Mouse (Mus musculus) left cerebral cortex, adult 8-10 months (tissue): Measurements from ENCODE around the gene Padi2. TPM values are rescaled to one million over a fixed set of nuclear protein-coding genes. Genes with fewer than 3 reads are reported as not detected.

Source experiments
- DNase-seq, 2 experiments: peaks; one replicate each; pipeline ENCODE4 v3.0.0; 2022; ENCODE audit warnings: low spot score in 2 of 2
- total RNA-seq, 4 experiments: library from RNA; stranded (reverse); gene quantifications; 2 replicates each; pipeline ENCODE4 v1.2.4; 2022

Gene Padi2
- total RNA-seq, 4 experiments from 2014 or later: 18.8 to 23.9 (median 23.5) TPM

DNA sequence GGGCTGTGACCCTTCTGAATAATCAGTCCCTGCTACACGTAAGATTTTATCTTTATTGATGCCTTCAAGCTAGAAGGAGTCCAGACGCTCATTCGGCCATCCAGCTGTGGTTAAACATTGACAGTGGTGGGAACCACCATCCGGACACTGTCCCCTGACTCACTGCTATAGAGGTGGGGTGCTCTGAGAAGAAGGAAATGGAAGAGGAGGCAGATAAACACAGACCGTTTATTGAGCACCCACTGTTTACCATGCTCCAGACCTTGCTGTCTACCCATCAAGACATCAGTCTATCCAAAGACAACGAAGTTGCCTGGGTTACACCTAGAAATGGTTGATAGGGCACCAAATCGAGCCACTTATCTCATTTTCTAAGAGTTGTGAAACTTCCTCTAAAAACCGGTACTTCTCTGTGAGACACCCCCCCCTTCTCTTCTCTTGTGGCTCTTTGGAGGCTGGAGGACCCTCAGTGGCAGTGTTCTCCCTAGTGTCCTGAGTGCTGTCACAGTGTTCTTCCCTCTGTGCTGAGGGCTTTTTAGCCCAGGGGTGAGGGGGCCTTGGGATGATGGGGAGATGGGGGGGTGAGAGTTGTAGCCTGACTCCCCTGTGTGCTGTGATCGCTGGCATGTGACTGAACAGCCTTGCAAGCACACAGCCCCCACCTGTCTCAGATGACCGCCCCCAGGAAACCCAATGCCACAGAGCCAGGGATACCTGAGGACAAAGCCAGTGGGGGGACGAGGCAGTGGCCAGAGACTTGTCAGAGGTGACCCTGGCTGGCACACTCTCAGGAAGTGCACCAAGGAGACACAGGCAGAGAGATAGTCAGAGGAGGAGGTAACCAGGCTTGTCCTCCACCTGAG is 14.1 kb downstream of the Padi2 start:
- no peak for DNase-seq

DNA sequence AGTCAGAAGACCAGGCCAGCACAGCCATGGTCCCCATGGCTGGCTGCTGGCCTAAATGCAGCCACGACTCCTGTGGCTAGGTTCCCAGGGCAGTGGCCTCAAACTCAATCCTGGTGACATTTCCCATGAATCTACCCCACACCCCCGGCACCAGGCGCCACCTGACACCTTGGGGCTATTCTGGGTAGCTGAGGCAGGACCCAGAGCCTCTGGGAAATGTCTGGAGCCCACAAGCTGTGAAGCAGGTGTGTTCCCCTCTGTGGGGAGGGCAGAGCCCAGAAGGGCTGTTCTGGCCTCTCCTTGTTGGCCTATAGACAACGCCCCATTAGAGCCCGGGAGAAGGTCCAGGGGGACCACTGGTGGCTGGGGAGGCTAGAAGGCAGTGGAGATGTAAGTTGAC is 16.4 kb downstream of the Padi2 start:
- DNase-seq: no peak

DNA sequence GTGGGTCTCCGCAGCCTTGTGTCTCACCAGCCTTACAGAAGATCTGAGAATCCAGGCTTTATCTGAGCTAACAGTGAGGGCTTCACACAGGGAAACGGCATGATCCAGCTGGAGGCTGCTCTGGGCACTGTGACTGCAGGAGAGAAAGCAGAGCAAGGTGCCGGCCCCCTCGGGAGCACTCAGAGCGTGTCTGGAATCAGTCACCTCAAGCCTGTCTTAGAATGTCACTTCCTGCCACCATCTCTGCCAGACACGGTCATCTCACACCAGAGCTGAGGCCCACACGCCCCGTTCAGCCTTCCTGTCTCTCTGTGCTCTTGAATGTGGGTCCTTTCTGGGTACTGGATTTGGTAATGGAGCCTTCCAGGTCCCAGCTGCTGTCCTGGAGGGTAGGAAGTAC is 19.5 kb downstream of the Padi2 start:
- no peak for DNase-seq

DNA sequence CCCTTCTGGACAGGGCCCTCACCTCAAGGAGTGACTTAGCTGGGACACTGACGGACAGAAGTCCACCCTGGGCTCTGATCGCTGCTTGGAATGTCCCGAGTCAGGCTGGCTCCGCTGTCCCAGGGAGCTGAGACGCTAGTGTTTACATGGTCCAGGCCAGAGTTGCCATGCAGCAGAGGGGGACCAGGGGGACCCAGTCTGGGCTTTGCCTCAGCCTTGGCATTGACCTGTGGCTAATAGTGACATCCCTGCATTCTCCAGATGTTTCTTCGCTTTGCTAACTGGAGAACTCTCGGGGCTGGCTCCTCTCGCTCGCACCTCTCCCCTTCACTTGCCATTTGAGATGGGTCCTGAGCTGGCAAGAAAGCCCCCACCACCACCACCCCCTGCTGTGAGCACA is 22.2 kb downstream of the Padi2 start:
- no peak for DNase-seq

DNA sequence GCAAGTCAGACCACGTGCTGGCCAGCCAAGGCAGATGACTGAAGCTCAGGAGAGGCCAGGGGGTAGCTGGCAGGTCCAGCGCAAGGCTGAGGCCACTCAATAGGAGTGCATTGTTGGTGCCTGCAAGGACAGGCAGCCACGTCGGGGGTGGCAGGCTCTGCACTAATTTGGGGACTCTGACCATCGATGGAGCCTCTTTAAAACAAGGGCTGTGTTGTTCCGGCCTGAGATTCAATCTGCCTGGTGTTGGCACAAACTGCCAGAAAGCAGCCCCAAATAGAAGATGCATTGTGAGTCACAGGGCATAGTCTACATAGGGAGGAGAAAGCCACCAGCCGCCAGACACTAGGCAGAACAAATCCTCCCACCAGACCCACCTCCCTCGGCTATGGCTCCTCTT is 23.6 kb downstream of the Padi2 start:
- peak; percentile 32 to 86 for DNase-seq

DNA sequence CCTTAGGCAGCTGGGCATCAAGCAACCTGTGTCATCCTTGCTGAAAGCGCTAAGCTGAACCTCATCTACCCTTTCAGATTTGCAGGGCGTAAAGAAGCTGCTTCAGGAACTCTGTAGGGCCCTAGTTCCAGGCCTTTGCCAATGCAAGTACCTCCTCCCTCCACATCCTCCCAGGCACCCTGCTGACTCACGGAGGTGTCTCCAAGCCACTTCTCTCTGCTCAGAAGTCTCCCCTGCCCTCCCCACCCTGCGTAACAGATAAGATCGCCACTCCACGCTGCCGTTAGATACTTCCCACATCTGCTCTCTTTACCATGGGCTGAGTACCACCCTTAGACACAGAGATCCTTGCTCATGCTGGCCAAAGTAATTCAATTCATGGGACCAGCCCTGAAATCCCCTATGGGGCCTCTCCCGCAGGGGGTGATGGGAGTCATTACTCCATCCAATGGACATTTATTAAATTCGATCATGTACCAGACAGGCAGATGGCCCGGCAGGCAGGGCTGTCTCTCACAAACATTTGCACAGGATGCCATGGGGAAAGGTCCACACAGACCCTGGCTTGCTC is 24.8 kb downstream of the Padi2 start:
- DNase-seq: no peak

DNA sequence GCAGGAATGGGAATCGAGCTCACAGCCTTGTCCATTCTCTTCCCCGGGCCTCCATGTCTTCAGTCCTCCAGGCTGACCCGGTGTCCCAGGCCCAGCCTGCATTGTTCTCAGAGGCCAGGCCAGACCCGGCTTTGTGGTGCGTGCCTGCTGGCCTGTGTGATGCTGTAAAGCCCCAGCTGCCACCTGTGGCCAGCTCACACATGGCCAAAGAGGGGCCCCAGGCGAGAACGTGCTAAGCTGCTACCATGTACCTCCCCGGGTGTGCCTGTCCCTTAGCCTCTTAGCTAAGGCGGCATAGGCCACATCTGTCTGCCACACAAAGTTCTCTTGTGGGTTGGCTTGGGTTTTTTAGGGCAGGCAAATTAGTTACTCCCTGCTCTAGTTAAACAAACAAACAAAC is 29.5 kb downstream of the Padi2 start:
- no peak for DNase-seq

DNA sequence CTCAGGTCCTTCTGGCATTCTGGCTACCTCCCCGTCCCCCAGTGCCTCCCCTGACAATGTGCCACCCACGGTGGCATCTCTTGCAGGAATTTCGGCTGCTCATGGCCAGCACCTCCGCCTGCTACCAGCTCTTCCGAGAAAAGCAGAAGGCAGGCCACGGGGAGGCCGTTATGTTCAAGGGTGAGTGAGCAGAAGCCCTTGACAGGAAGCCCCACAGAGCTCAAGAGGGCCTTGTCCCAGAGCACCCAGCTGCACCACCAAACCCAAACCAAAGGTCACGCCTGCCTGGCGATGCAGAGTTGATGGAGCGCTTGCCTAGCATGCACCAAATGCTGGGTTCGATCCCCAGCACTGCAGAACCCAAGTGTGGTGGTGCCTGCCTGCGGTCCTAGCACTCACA is 38.2 kb downstream of the Padi2 start:
- DNase-seq: no peak

DNA sequence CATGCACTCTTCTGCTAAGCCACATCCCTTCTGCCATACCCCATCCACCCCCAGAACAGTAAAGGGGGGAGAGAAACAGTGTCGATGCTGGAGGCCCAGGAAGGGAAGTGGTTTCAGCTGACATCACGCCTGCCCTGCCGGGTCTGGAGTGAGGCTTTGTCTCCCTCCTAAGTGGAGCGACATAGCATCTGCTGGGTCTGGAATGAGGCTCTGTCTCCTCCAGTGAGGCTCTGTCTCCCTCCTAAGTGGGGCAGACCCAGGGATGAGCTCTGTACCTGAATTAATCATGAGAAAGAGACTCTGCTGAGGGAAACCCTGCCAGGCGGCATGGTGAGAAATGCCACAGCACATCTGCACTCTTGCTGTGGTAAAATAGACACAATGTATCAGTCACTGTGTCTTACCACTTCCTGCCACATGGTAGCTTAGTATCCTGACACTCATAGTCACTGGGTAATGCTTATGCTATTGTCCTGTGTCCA is 38.9 kb downstream of the Padi2 start:
- DNase-seq: no peak

DNA sequence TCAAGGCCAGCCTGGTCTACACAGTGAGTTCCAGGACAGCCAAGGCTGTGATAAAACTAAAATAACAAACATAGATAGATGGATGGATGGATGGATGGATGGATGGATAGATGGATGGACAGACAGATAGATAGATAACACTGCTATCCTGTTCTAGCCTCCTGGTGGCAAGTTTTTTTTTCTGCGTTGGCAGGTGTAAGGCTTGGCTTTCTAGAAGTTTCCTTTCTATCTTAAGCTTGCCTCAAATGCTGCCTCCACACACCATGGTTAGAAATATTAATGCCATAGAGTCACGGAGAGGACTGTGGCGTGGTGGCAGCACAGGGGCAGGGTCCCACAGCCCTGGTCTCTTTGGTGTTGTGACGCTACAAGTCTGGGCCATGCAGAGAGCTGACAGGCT is 39.4 kb downstream of the Padi2 start:
- no peak for DNase-seq

DNA sequence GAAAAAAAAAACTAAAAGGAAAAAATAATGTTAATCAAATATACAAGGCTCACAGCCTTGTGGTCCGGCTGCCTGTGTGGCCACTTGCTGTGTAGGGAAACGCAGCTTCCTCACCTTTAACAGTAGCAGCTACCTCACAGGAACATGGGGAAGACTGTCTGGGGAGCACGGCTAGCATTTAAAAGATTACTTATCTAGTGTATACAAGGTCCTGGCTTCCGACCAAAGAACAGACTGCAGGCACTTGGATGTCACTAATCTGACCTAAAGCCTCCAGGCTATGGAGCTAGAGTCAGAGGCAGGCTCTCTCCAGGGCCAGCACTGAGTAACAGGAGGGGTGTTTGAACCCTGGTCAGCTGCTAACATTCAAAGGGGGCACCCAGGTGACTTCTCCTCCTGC is 39.9 kb downstream of the Padi2 start:
- DNase-seq: no peak

DNA sequence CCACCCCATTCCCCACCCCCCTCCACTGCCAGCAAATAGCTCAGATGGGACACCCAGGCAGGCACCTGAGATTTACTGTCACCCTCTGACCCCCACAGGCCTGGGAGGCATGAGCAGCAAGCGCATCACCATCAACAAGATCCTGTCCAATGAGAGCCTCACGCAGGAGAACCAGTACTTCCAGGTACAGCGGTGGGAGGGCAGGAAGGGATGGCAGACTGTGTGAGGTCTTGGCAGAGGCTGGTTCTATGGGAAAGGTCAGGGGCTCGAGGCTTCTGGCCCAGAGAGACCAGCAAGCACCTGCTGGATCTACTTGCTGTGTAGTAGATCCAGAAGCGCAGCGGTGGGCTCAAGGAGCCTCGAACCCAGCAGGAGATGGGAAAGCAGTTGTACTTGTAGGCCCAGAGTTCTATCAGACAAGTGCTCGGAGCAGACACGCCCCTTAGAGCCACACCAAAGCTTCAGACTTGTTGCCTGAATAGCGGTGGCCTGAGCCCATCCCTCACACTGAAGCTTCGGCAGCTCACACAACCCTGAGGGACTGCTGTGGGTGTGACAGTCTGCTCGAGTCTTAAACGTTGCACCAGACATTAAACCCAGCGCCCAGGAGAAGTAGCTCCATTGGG is 40.5 kb downstream of the Padi2 start:
- no peak for DNase-seq

DNA sequence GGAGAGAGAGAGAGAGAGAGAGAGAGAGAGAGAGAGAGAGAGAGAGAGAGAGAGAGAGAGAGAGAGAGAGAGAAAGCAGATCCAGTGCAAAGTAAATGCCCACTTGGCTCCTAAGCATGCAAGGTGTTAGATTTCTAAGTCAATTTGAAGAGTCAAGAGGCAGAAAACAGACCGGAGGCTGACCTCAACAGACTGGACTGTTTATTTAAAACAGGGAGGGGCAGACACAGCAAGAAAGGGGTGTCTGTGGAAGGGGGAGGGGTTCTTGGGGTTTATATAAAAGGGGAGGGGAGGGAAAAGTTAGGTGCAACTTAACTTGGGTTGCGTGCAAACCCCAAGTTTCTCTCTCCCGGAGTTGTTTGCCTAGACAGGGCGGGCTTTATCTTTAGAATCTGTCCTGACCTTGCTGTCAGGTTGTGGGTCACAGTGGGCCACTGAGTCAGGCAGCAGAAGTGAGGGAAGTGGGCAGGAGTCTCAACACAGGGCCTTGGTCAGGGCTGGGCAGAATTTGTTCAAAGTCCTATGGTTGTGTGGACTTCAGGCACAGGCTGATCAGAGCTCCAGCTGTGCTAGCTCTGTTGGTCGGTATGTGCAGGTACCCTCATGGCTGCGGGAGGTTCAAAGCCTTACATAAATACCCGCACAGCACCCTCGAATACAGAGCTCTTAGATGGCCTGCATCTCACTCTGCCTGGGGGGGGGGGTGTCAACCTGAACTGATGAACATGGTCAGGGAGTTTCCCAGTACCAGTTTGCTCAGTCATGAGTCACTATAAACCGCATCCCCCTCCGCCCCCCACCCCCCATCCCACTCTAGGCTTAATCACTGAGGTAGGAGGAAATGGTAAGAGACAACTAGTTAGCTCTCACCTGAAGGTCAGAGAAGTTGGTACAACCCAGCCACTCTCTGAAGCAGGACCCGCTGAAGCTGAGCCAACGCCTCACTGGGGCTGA is 41.6 kb downstream of the Padi2 start:
- no peak for DNase-seq

DNA sequence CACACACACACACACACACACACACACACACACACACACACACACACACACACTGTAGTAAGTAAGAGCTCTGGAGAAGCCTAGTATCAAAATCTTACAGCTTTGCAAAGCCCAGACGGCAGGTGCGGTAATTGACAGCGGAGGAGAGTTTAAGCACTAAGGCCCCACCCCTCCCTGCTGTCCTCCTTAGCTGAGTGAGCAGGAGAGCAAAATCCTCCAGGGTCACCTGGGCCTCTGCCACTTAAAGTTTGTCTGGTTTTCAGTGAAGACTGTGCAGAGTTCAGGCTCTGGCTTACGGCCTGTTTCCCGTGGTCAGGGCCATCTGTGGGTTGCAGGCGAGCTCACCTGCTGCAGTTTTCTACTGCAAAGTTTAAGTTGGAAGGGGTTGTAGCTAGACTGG is 42.3 kb downstream of the Padi2 start:
- DNase-seq: no peak

DNA sequence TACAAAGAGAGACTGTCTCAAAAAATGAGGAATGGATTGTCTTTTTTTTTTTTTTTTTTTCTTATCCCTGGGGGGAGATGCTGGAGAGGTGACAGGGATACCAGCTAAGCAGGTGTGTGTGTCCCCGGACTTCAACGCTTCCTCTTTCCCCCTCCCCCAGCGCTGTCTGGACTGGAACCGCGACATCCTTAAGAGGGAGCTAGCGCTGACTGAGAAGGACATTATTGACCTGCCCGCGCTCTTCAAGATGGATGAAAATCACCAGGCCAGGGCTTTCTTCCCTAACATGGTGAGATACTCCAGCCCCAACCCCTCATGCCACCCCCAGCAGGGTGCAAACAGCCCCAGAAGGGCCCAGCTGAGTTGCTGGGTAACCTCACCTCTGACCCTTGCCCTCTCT is 42.9 kb downstream of the Padi2 start:
- no peak for DNase-seq

DNA sequence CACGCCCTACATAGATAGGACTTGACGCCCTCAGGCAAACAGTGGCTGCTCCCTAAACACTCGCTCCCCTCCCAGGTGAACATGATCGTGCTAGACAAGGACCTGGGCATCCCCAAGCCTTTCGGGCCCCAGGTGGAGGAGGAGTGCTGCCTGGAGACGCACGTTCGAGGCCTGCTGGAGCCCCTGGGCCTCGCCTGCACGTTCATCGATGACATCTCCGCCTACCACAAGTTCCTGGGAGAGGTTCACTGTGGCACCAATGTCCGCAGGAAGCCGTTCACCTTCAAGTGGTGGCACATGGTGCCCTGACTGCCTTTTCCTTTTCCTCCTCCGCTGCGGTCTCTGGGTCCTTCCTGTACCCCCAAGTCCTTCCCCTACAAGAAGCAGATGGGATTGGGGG is 43.5 kb downstream of the Padi2 start:
- DNase-seq: no peak

DNA sequence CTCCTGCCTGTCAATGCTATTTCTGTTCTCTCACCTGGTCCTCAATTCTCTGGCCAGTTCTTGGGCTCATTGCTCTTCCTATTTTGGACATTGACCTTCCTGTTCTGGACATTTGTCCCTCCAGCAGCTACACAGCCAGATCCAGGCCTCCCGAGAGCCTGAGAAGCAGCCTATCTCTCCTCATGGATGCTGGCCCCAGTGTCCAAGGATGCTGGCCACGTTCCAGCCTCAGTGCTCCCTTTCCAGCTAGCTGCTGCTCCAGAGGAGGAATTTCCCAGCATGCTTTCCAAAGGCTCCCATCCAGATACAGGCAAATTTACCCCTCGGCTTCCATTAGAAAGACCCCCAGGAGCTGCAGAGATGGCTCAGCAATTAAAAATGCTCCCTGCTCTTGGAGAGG is 44.4 kb downstream of the Padi2 start:
- DNase-seq: no peak

DNA sequence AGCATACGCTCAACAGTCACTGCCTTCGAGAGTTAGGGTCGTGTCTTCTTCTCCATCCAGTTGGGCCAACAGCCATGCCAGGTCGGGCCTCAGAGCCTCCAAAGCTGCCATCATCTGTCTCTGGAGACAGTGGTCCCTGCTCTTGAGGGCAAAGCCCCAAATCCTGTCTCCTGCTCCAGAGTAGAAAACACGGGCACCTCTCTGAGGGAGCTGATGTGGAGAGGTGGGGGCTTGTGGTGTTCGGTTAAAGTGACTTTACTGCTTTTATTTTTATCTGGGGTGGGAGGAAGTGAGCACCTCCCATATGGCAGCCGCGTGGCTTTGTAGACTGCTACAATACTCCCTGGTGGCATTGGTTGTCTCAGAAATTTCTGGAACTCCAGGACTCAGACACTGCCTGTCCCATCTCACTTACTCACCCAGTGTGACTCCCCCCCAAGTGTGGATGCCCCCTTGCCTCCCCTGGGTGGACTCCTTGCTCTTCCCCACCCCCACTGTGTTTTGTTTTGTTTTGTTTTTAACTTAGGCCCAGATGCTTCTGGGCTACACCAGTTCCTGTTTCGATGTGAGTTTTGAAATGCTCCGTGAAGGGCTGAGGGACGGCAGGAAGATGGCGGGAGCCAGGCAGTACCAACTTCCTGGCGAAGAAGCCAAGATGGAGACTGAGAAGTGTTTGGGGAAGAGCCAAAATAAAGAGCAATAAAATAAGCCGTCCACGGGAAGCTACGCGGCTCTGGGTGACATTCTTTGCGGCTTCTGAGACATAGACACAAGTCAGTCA is 45.9 kb downstream of the Padi2 start:
- no peak for DNase-seq

DNA sequence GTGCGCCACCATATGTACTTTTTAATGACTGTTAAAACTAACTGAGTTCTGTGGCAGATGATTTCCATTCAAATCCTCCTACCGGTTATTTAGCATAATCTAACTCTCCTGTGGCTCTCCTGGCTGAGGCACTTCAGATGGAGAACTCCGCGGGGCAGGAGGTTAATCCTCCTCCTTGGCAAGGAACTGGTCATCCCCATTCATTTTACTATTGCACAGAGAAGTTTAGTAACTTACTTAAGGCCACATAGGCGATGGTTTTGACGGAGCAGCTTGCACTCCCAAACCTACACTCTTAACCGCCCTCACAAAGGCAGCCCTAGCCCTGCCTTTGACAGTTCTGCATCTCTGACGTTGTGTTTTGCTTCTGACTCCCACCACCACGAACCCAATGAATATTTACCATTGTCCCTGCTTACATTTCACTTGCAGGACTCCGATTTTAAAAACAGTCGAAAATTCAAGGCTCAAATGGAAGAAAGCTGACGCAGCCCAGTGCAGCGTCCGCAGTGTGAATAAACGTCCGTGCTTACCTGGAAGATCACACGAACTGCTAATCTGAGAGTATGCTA is 51.1 kb downstream of the Padi2 start:
- DNase-seq: no peak

DNA sequence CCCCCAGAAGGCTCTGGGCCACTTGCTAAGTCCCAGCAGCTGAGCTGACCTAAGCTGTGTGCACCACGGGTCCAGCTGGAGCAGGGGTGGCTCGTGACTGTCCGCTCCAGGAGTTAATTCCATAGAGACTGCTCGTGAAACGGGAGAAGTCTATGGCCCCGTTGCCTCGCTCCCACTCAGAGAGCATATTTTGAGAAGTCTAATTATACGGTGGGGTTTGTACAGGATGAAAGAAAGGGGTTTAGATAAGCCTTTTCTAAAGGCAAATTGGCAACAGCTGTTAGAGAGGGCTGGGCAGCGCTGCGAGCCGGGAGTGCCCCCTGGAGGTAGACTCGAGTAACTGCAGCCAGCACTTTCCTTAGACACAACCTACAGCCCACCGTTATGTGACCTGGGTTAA is 51.6 kb downstream of the Padi2 start:
- DNase-seq: peak in 1 of 2 experiments; percentile 59
